Mouse (Mus musculus) activated CD4-positive, CD25-positive, alpha-beta regulatory T cell, adult 4 months (primary cell): ENCODE measurements around the gene Rptor. TPM values are rescaled to one million over a fixed set of nuclear protein-coding genes. Genes with fewer than 3 reads are reported as not detected.

Experiments
- ATAC-seq: one replicate; pipeline ENCODE4 v1.8.0; 2017
- polyA plus RNA-seq, 2 experiments: library from polyadenylated mRNA; unstranded; fragments of 100-300 nt; shearing (Covaris generic); gene quantifications; one replicate each; pipeline ENCODE4 v1.2.1; 2017

The Rptor gene
- polyA plus RNA-seq, 2 experiments from 2014 or later: 6.1 to 6.6 TPM

GRCm38 (mm10) chr11:119607464-119607863 lies 4.8 kb downstream of the Rptor start:
- ATAC-seq: no peak

DNA sequence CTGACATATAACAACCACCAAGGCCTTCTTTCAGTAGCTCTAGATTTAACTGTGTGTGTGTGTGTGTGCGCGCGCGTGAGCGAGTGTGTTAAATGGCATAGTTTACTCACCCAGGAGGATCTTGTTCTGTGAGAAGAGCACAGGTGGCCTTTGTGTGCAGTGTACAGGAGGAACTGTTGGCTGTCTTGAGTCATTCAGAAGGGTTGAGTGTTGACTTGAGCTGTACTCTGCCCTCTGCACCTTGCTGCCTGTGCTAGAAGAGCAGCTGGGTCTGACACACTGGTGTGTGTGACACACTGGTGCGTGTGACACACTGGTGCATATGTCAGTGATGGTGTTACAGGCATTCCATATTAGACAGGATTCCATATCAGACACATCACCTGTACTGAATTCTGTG lies 8.8 kb downstream of the Rptor start:
- no peak for ATAC-seq

- ATAC-seq: no peak
These were observed 9.5 kb downstream of the Rptor start for GRCm38 (mm10) chr11:119612179-119612578.

DNA sequence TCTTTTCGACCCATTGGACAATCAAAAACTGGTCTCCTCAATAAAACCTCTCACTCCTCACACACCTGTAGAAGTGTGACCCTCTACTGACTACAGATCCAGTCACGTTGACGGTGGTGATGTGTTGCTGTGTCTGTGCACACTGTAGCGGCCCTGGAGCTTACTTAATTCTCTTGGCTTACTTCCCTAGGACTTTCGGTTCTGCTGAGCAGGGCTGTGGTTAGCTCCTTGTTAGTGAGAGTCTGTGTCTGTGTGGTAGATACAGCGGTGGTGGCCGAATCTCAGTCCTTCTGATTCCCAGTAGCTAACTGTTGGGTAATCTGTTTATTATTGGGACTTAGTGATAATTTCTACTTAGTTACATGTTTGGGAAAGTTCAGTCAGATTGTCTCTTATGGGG lies 12.4 kb downstream of the Rptor start:
- ATAC-seq: no peak

- no peak for ATAC-seq
These were observed 16.1 kb downstream of the Rptor start for GRCm38 (mm10) chr11:119618763-119619162.

GRCm38 (mm10) chr11:119621266-119621665 lies 18.6 kb downstream of the Rptor start:
- ATAC-seq: no peak

GRCm38 (mm10) chr11:119623800-119624199 lies 21.1 kb downstream of the Rptor start:
- no peak for ATAC-seq

DNA sequence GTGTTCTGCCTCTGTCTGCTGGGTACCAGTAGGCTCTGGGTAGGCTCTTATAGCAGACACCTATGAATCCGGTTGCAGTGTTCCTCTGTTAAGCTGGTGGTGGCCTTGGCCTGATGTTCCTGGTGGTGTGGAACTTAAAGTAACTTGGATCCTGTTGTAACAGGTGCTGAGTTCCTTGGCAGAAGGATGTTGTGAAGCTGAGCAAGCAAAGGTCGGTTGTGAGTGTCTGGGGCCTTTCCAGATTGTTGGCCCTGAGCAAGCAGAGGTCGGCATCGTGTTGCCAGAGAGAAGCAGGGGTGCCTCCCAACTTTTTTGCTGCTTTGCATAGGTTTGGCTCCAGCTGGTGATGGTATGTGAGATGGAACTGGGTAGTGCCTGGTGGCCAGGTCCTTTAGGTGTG lies 21.7 kb downstream of the Rptor start:
- ATAC-seq: no peak

DNA sequence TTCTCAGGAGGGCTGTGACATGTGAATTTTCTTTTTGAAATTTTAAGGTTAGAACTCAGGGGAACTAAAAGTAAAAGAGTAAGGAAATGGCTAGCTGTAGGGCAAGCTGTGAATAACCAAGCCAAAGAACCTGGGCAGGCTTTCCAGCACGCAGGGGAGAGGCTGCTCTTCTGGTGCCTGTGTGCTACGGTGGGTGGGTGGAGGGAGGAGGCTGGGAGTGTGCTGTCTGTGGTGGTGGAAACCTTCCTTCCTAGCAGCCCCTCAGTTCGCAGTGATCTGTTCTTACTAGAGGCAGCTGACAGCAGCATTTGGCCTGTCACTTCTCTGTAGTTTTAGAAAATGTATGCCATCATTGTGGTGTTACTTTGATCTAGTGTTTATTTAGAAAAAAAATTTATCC lies 22.2 kb downstream of the Rptor start:
- no peak for ATAC-seq

GRCm38 (mm10) chr11:119625476-119625875 lies 22.8 kb downstream of the Rptor start:
- no peak for ATAC-seq

GRCm38 (mm10) chr11:119625943-119626342 lies 23.2 kb downstream of the Rptor start:
- ATAC-seq: no peak

DNA sequence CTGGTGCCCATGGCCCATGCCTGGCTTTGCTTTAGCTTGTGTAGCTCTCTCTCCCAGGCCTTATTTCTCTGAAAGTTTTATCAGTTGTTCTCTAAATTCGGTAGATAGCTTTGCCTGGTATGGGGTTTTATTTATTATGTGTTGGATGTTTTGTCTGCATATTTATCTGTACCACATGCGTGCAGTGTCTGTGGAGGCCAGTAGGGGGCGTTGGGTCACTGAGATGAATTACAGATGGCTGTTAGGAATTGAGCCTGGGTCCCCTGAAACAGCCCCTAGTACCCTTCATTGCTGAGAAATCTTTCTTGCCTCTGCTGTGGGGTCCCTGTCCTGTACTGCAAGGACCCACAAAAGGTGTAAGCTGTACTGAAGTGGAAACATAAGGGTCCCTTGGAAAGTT lies 24.5 kb downstream of the Rptor start:
- ATAC-seq: no peak

DNA sequence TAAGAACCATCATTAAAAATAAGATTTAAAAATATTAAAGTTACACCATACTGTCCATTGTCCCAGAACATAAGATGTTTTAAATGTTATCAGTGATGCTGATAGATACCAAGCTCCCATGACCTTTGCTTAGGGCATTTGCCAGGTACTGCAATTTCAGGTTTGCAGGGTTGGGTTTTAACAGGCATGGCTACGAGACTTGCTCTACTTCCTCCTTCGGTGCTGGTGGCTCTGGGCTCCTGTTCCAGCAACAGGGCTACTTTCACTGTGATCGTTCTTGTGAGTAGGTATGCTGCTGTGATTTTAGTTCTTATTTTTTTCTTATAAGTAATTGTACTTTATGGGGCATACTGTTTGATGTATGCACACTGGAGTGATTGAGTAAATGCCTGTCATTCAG lies 26.4 kb downstream of the Rptor start:
- no peak for ATAC-seq

DNA sequence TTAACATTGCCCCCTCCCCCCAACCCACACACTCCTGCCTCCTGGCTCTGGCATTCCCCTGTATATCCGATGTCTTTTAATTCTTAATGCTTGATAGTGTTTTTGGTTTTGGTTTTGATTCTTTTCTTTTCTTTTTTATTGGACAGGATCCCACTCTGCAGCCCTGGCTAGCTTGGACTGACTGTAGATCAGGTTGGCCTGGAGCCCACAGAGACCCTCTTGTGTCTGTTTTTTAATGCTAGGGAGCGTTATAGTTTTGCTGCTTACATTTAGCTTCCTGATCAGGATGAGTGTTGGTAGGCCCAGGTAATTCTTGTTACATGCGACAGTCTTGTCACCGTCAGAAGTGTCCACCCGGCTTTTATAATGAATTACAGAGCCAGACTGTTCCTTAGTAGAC lies 27.6 kb downstream of the Rptor start:
- ATAC-seq: no peak

- no peak for ATAC-seq
These were observed 28.6 kb downstream of the Rptor start for GRCm38 (mm10) chr11:119631222-119631870.

DNA sequence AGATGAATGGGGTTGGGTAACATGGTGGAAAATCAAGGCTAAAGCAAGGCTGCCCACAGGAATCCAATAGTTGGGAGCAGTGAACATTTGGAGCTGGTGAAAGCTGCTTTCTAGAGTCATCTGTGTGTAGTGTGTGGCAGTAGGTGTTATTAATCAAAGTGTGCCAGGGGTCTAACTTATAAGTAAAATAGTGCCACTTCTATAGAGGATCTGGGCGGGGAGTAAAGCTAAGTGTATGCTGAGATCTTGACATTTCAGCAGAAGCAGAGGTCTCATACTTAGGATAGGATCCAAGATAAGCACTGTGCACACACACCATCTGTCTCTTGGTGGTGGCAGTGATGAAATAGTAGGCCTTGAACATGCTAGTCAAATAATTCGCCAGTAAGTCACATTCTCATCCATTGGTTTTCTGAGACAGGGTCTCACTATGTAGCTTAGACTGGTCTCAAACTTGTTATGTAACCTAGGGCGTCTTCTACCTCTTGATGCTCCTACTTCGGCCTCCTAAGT lies 33.7 kb downstream of the Rptor start:
- no peak for ATAC-seq

DNA sequence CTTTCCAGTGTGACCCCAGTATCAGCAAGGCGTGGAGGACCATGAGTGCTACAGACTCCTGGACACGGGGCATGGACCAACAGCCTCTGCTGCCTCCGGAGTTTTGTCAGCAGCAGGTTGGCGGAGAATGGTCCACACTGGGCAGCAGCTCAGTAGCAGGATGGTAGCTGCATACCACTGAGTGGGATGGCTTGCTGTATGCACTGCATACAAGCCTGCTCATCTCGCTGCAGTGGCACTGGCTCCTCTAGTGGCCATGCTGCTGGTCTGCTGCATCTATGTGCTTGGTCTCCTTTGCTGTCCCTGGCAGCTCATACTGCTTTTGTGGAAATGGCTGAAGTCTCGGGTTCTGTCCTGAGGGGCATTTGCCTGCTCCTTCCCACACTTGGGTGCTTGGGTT lies 34.8 kb downstream of the Rptor start:
- ATAC-seq: no peak

DNA sequence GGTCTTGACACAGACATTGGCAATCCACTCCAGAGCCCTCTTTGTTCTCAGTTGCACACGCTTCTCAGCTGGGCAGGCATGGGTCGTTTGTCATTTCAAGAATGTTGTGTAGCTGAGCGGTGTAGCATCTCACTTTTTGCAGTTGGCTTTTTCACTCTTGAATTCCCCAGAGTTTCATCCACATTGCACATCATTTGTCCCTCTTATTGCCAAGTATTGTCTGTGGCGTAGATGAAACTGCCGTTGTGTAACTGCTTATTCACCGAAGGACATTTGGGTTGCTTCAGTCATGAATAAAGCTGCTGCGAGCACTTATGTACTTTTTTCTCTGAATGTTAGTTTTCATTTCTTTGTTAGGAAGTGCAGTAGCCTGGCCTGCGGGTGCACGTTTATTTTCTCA lies 37.8 kb downstream of the Rptor start:
- ATAC-seq: no peak

- ATAC-seq: no peak
These were observed 39.2 kb downstream of the Rptor start for GRCm38 (mm10) chr11:119641831-119642381.

DNA sequence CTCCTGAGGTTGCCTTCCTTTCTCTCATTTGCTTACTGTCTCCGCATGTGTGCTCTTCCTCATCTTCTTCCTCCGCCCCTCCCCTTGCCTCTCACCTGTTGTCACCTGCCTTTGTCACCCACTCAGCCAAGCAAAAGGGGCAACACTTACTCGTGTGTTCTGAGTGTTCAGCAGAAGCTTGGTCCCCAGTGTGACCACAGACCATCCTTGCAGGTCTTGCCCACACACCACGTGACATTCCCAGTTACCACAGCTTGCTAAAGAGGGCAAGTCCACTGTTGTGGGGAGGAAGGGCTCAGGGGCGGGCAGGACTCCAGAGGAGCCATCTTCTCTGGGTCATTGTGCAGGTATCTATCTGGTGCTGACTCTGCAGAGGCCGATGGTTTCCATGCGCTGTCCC lies 40.6 kb downstream of the Rptor start:
- ATAC-seq: no peak

GRCm38 (mm10) chr11:119644140-119644539 lies 41.4 kb downstream of the Rptor start:
- ATAC-seq: no peak

DNA sequence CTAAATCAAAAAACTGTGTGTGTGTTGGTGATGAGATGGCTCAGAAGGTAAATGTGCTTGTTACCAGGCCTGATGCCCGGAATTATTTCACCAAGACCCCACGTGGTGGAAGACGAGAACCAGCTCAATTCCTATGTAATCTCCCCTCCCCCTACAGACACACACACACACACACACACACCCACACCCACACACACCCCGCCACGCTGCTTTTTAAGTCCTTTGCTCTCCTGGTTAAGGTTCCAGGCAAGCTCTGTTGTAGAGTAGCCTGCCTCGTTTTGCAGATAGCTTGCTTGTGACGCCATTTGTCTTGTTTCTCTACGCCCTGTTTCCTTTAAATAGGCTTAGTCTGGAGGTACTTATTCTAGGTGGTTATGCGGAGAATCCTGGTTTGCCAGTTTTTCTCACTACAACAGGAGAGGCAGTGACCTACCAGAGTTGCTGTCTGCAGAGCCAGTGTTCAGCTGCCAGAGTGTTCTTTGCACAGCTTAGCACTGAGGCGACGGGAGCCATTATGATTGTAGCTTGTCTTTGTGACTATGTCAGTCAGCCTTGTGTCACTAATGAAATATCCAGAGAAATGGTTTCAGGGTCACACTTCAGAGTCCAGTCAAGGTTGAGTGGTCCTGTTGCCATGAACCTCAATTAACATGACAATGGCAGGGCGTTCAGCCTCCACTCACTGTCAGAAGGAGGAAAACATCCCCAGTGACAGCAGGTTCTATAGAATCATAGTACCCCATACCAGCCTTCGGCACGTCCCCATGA lies 42.1 kb downstream of the Rptor start:
- ATAC-seq: no peak

DNA sequence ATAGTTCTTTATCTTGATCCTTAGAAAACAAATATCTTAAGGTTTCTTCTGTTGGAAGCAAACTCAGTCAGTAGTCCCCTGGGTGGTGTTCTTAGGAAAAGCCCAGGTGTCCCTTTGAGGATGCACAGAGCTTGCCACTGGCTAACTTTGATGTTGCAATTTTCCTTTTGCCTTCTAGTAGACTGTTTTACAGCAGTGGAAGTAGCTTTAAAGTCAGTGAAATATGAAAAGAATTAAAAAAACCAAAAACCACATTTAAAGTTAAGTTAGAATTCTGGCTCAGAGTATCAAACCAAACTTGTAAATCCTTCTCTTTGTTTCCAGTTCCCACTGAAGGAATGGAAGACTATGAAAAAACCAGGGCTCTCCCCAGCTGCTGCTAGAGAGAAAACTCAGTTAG lies 47.8 kb downstream of the Rptor start:
- no peak for ATAC-seq

DNA sequence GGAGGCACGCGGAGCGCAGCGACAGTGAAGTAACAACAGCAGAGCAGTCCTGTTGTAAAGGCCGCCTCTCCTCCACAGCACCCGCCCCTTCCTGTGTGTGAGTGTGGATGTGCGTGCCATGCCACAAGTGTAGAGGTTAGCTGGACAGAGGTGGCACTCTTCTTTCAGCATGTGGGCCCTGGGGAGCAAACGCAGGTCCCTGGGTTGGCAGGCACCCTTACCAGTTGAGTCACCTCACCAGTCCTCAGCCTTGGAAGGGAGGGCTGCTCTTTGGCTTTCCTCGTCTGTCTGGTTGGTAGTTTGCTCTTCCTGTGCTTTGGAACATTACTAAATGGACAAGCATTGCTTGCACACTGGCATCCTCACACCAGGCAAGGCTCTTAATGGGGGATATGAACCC lies 50.6 kb downstream of the Rptor start:
- ATAC-seq: no peak
